Mouse (Mus musculus) right cerebral cortex, adult 2 months (tissue): ENCODE data around the gene Pold2.

ENCODE experiments used
- DNase-seq, 2 experiments: peaks; one replicate each; pipeline ENCODE4 v3.0.0; 2021 to 2022; ENCODE audit warnings: low spot score in 2 of 2

Gene Pold2

DNA sequence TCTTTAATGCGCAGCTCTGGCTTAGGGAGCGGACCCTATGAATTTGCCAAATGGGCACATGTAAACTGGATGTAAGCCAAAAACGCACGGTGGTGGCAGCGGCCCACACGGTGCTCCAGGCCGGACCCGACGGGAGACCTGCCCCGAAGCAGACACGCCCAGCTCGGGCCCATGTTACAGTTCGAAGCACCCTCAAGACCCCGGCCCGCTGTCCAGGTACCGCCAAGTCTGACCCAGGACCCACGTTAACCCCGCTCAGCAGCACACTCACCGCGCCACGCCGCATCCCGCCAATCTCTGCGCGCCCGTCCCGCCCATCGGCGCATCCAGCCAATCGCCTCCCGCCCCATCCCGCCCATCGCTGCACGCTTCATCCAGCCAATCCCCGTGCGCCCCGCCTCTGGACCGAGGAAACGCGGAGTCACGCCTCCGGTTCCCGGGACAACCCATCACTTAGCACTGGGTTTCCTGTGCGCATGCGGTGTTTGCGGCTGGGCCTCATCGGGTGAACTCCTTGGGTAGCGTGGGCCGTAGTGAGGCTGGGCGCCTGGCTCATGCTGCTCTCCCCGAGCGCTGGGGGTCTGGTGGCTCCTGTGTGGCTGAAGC is at the start of gene Pold2:
TSS of gene Pold2 (minus strand) at position 372 of the 606 bp plus-strand sequence.
- DNase-seq = peak; percentile 98 to 99

DNA sequence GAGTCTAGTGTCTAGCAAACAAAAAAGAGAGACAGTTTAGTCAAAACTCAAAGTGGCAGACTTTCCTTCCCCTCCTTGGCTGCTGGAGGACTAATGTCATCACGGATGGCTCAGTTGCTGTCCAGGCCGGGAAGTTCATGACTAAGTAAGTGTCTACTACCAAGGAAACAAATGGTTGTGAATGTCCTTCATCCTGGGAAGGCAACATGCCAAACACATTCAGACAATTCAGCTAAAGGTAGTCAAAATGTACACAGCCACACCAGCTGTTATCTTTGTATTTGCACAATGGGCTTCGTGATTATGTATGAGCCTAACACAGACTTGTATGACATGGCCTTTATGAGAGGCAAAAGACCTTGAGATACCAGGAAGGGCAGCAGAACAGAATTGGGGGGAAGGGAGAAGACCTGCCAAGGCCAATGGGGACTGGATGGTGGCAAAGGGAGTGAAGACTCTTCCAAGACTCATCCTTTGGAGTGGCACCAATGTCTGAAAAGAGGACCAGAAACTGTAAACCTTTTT is 48.7 kb upstream of the Pold2 start:
- DNase-seq = no peak

DNA sequence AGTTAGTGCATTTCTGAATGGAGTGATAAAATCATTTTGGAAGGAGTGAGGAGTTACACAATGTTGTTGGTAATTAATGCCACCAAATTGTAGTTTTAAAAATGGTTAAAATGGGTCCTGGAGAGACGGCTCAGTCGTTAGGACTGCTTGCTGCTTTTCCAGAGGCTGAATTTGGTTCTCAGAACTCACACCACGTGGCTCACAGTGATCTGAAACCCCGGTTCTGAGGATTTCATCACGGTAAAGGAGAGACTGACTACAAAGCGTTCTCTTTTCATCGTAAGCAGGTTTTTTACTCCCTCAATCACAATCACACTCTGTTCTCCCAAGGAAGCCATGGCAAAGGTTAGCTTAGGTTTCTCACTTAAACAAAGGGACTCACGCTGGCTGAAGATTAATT is 46.6 kb upstream of the Pold2 start:
- DNase-seq = no peak

DNA sequence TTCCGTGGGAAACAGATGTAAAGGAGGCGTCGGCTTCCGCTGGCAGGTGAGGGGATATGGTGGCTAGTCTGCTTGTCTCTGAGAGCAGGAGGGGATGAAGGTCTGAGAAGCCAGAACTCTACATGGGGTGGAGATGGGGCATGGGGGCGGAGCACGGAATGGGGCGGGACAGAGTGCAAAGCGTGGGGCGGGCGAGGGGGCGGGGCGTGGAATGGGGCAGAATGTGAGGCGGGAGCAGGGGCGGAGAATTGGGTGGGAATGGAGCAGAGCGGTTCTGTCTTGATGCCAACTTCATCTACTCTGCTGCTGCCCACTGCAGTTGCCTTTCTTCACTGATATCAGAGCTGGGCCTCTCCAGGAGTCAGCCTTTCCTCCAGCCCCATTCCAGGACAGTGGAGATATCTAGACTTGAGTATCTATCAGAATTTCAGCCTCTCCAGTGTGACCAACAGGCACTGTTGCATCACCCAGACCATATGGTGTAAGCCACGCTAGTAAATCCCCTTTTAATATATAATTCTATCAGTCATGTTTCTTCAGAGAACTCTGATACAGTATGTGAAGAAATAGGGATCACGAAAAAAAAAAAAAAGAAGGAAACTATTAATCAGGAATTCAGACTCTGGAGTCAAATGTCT is 42.4 kb upstream of the Pold2 start:
- DNase-seq = no peak

DNA sequence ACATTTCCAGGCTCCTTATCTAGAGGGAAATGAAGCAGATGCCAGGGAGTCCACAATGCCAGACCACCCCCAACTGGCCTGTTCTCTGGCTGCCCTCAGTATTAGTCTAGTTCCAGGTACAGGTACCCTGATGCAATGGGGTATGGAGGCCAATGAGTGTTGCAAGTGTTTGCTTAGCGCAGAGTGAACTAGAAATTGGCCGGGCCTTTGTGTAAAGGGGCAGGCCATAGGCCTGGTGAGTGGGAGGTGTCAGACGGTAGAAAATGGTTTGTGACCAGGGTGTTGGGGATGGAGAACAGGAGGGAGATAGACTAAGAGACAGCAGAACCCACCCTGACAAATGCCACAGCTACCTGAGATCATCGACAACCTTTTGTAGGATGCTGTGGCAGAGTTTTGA is 41.5 kb upstream of the Pold2 start:
- DNase-seq = no peak

DNA sequence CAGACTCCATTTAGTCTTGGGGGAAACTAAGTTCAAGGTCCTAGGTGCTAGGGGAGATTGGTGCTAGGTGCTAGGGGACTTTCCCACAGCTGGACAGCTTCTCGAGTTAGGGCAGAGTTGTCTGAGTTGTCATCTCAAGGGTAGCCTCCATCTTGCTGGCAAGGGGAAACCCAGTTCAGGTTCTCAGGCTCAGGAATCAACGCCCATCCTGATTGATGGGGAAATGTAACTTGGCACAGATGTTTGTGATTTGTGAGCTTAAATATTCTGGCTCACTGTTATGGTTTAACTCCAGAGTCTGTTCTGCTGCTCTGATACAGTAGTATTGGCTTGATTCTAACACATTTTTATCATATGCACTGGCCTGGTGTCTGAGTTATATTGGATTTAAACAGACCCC is 40.0 kb upstream of the Pold2 start:
- no peak for DNase-seq

DNA sequence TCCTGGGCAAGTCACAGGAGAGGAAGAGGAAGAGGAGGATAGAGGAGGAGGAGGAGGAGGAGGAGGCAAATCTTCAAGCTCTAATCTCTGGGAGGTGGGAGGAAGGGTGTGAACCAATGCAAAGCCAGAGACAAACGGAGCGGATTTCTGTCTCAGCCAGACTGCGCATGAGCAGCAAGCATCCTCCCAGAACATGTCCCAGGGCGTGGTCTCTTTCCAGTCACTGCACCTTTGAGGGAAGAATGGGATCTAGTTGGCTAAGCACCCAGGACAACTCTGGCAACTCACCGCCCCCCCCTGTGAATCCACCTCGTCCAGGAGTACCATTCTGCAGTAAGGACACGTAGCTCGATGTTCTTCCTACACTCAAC is 38.1 kb upstream of the Pold2 start:
- peak in 1 of 2 experiments; percentile 17 for DNase-seq

DNA sequence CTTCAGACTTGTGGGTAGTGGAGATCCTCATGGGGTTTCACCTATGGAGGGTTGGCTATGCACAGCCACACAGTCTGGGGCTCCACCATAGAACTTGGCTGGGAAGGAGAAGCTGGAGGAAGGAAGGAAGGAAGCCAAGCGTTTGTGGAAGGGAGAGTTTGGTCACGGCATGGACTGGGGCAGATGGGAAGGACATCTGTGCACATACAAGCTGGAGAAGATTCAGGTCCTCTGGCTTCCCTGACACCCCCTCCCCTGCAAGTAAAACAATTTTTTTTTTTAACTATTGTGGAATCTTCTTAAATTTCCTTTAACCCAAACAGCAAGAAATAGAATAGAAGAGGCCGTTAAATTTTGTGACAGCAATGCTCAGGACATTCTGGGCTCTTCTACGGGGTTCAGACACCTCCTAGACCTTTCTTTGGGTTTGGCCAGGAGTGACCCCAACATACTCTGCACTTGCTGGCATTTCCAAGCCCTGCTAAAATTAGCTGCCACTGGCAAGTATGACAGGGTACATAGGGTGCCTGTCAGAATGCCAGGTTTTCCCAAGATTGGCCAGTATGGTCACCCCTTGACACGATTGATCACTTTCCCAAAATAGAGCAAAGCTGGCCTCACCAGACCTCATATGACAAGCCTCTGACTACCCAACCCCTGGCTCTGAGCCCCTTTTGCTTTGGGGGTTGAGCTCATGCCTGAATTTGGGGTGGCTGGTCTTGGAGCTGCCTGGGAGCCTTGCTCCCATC is 37.5 kb upstream of the Pold2 start:
- DNase-seq = peak in 1 of 2 experiments; percentile 40

DNA sequence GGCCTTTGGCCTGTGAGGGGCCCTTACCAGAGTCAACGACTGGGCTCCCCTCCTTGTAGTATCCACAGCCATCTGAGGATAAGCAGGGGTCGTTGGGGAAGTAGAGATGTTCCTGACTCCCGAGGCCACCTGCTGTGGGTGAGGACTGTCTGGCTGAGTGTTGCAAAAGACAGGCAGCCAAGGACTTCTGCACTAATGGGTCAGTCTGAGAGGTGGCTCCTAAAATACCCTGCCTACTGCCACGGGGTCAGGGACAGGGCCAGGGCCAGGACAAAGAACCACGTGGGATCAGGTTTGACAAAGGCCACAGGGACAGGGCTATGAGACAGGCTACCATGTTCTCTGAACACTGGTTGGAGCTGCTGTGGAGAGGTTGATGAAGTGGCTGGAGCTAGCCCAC is 36.8 kb upstream of the Pold2 start:
- no peak for DNase-seq

DNA sequence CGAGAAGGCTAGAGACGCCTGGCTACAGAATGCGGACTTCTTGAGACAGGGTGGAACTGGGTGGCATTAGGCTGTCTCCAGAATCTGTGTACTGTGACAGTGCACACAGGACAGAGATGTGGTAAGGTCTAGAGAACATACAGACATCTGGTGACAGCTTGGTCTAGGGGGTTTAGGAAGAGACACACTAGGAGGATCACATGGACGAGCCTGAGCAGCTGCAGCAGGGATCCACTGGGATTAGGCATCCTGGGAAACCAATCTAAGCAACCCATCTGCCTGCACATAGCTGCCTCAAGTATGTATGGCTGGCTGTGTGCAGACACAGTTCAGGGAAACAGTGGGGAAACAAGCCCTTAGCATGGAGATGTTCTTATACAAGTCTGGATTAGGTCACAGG is 35.8 kb upstream of the Pold2 start:
- DNase-seq = no peak

DNA sequence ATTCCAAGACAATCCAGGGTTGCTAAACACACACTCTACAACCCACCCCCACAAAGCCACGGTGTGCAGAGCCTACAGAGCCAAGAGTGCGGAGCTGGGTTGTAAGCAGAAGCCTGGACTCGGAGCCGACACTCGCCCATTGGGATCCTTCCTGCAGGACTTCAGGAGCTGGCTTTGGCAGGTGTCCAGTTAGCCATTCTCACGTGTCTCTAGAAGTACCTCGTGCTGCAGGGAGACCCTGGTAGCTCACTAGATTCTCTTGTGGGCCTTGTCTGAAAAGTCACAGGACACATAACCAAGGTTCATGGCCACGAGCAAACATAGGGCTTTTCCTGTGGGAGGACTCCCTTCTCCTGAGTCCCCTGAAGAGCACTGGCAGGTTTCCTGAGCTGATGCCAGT is 35.2 kb upstream of the Pold2 start:
- peak in 1 of 2 experiments; percentile 24 for DNase-seq

DNA sequence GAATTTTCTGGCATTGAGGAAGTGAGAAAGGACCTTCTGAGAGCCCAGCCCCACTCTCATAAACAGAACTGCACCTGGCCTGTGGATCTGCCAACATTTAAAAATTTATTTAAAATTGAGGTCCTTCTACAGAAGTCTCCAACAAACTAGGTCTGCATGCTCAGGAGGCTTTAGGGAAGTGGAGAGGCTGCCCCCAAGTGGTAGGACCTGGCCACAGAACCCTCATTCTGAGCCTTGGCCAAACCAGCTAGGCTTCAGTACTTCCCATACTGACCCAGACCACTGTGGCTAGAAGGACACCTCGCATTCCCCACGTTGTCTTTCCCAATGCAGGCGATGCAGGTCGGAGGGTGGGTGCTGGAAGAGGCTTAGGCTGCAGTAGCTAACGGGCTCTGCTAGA is 34.5 kb upstream of the Pold2 start:
- peak; percentile 76 to 77 for DNase-seq

DNA sequence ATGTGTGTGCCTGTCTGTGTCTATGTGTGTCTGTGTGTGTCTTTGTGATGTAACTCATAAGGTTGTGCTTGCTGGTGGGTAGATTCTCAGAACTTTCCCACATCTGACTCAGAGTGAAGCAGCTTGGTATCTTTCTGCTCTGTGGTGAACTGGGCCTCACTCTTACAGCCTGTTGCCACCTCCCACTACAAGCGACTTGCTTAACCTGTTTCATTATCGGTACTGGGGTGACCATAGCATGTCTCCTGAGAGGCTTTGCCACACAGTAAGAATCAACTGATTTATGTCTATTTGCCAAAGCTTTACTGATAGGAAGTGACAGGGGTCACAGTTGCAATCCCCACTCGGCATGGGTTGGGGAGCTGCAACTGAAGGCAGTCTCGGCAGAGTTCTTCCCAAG is 30.6 kb upstream of the Pold2 start:
- DNase-seq = no peak

DNA sequence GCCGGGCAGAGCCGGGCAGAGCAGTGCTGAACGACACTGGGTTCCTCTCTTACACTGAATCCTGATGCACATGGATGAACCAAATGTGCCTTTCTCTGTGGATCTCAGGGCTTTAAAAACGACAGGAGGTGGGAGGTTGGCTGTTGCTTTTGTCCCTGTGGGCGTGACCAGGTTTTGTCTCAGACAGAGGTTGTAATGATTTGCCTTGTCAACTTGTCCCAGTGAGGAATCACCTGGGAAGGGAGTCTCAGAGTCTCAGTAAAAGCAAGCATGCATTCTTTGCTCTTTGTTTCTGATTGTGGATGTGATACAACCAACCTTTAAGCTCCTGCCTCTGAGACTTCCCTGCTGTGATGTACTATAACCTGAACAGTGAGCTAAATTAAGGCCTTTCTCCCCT is 29.0 kb upstream of the Pold2 start:
- no peak for DNase-seq

DNA sequence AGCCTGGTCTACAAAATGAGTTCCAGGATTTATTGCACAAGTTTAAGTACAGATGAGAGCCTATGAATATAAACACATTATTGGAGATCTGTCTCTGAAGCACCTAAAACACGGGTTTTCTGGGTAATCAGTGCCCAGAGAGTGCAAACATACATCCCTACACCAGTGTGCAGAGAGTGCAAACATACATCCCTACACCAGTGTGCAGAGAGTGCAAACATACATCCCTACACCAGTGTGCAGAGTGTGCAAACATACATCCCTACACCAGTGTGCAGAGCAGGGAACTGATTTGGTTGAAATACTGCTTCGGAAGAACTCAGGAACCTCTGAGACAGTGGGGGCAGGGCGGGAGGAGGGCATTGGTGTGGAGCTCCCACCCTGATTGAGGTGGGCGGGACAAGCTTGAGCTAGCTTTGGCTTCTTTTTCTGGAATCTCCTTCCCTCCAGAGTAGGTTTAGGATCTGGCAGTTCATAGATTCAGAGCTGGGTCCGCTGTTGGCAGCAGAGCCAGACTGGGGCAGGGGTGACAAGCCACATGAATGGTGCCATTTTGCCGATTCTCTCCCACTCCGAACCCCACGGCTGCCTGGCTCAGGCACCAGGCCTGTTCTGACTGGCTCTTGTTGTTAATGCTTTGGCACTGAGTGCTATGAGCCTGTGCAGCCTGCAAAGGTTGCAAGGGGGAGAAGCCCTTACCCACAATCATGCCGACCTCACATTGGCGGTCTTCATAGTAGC is 27.9 kb upstream of the Pold2 start:
- DNase-seq = peak in 1 of 2 experiments; percentile 14

DNA sequence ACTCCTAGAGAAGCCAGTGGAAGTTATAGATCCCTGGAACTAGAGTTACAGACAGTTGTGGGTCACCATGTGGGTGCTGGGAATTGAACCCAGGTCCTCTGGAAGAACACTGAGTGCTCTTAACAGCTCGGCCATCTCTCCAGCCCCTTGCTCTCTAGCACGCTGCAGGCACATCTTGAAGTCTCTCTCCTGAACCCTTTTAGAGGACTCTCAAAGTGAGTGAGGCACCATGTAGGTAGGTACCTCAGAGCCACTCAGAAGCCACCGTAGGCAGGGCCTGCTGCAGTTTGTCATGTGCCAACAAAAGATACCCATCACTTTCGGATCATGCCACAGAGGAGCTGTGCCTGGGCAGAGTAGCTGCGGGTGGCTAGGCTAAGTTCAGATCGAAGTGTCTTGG is 26.8 kb upstream of the Pold2 start:
- DNase-seq = no peak

DNA sequence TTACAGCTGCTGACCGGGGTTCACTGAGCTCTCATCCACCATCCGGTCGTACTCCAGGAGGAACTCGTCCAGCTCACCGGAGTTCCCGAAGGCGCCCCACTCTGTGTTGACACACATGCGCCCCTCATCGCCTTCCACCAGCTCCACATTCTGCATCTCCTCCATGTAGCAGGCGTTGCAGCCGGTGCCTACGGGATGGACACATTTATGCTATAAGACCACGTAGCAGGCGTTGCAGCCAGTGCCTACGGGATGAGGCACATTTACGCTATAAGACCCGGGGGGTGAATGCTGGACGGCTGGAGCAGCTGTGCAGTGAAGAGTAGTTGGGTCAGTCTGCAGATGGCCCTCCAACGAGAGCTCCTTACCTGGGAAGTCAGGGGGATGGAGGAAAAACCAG is 26.3 kb upstream of the Pold2 start:
- DNase-seq = no peak

DNA sequence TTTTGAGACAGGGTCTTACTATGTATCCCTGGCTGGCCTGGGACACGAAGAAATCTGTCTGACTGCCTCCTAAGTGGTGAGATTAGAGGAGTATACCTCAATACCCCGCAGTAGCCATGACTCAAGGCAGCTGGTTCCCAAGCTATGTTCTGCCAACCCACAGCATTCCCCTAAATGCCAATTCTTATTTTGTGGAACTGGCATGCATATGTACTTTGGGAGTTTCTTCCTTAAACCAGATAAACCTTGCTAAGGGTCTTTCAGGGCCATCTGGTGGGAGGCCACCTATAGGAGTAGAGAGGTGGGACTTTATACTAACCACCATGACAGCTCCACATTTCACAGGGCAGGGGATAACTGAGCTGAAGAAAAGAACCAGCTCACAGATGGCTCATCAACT is 25.8 kb upstream of the Pold2 start:
- DNase-seq = peak; percentile 31 to 54

DNA sequence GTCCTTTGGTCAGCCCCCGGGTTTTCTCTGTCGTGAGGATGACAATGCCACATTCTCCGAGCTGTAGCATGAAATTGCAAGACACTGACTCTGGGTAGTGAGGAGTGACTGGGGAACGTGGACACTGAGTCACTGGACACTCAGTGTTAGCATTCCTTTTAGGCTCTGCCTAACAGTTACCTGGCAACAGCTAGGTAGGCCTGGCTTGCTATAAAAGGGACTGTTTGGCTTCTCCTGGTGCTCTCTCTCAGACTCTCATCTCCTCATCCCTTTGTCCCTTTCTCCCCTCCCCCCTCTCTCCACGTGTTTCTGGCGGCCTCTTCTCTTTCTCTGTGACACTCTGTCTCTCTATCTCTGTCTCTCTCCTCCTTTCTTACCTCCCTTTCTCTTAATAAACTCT is 24.3 kb upstream of the Pold2 start:
- no peak for DNase-seq

DNA sequence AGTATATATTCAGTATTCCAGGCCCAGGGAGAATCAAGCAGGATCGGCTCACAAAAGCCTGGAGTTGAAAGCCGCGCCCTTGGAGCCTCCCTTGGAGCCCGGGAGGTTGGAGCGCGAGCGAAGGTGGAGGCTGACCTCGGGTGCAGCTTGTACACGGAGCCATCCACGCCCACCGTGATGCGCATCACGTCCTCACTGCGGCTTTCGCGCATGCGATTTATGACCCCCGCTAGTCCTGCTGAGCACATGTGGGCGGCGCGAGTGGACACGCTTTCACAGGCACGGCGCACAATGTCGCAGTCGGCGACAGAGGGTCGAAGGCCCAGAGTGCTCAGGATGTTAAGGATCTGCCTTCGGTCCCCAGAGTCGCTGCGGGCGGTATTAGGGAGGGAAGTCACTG is 23.9 kb upstream of the Pold2 start:
- DNase-seq = peak; percentile 49 to 63

DNA sequence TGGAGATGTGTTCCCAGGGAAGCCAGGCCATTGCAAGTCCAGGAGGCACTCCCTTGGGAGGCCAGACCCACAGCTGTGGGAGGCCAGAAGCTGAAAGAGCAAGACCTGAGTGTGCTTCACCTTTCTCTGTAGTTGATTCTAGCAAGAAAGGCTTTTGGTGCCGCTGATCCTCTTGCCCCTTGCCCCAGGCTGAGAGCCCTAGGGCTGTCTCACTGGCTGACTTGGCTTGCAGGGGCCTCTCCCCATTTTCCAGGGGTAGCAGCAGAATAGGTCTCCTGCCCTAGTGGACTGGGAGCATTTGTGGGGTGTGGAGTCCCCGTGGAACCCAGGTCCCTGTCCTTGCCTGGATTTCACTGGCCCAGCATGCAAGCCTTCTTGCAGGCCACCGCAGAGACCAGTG is 23.2 kb upstream of the Pold2 start:
- DNase-seq = no peak

DNA sequence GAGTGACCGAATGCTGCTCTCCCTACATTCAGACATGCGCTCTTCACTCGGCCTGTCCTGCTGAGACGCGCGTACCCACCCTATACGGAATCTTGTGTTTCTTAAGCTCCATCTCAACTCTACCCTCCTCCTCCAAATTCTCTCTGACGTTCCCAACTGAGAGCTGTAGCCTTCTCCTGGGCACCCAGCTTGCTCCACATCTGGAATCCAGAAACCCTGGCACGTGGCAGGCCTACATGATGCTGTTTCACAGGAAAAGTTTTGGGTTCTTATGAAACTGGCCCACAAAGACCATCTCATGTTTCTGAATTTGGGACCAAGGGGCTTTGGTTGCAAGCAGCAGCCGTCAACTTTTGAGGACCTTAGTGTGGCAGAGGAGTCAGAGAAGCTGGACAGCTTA is 21.2 kb upstream of the Pold2 start:
- DNase-seq = no peak
